Comparison of ENCODE assay signal across 13 mouse cellular contexts in the genomic region with DNA sequence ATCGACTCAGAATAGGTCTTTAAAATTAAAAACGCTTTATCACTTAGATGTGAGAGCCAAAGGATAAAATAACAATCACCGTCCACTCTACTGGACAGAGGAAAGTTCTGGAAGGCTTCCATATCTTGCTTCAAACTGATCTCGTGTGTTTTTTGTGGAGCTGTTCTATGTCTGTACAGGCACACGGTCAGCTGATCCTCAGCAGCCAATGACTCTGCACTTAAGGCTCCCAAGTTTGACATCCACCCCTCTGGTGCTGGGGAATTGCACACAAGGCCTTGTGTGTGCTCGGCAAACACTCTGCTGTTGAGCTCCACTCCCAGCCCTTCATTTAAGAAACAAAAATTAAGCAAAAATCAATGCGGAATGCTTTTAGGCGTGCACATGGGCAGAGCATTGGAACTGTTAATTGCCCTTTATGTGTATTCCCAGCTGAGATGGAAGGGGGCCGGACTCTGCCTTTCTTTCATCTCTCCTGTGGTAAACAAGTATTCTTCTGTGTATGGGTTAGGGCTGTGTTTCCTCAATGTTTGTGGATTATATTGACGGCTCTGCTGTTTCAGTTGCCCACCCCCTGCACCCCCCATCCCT. TPM values are rescaled to one million over a fixed set of nuclear protein-coding genes. Genes with fewer than 3 reads are reported as not detected.
DNase-seq lines count a peak whose midpoint lies in the region; ATAC-seq lines count a peak whose summit lies in the region.
"Had no signal": no experiment of that assay in that cellular context is flagged by ENCODE, and none has a peak within 500 bp of the region (broad histone marks: within the 10 kb centered on the region; RNA-seq: fewer than 3 reads in every experiment).

No protein-coding gene starts in this region.

- 0 out of 2 replicates have a peak, but pooled peaks have one; percentile 21 for ATAC-seq in heart, embryonic 16.5 days (replicated peaks; ENCODE audit: extremely low read depth, insufficient read depth, low FRiP score)
- peak; percentile 67 for ATAC-seq in forebrain, embryonic 15.5 days (replicated peaks)

- no peak overlapping the region for H3K4me2 ChIP-seq in heart, embryonic 16.5 days (ENCODE audit: low read depth, low read length)
- H3K4me2 ChIP-seq in forebrain, embryonic 15.5 days (replicated peaks) = no peak overlapping the region

- H3K4me1 ChIP-seq in heart, embryonic 16.5 days (ENCODE audit: control insufficient read depth, insufficient read depth, low read length) = peaks cover 54% of the 10 kb centered on the region
- peaks cover 22% of the 10 kb centered on the region for H3K4me1 ChIP-seq in forebrain, embryonic 15.5 days
- H3K4me1 ChIP-seq in midbrain, embryonic 10.5 days = peaks cover 81% of the 10 kb centered on the region

- no peaks in the 10 kb centered on the region for H3K9me3 ChIP-seq in heart, embryonic 16.5 days (replicated peaks; ENCODE audit: control insufficient read depth, low read length)
- no peaks in the 10 kb centered on the region for H3K9me3 ChIP-seq in forebrain, embryonic 15.5 days
- no peaks in the 10 kb centered on the region for H3K9me3 ChIP-seq in midbrain, embryonic 10.5 days (replicated peaks)

- no peak overlapping the region for H3K9ac ChIP-seq in heart, embryonic 16.5 days (ENCODE audit: low read length)
- H3K9ac ChIP-seq in forebrain, embryonic 15.5 days (replicated peaks) = no peak overlapping the region; the same call in 1 of the 2 replicates

- H3K27me3 ChIP-seq in heart, embryonic 16.5 days (ENCODE audit: control insufficient read depth, insufficient read depth, low read length) = no peaks in the 10 kb centered on the region
- H3K27me3 ChIP-seq in forebrain, embryonic 15.5 days = no peaks in the 10 kb centered on the region
- H3K27me3 ChIP-seq in midbrain, embryonic 10.5 days (ENCODE audit: low read depth, poor library complexity, severe bottlenecking) = no peaks in the 10 kb centered on the region

- peaks cover 2% of the 10 kb centered on the region; the same call in 1 of the 2 replicates for H3K36me3 ChIP-seq in heart, embryonic 16.5 days (ENCODE audit: control insufficient read depth, insufficient read depth)
- no peaks in the 10 kb centered on the region for H3K36me3 ChIP-seq in forebrain, embryonic 15.5 days
- H3K36me3 ChIP-seq in midbrain, embryonic 10.5 days = peaks cover 64% of the 10 kb centered on the region

- intact Hi-C loops in heart, postnatal 36 days (cut with DNase I) = no loop called here

- H3K4me3 ChIP-seq in heart, embryonic 16.5 days (ENCODE audit: low read length) = no peak overlapping the region
- H3K4me3 ChIP-seq in forebrain, embryonic 15.5 days = no peak overlapping the region
- H3K4me3 ChIP-seq in midbrain, embryonic 10.5 days = no peak overlapping the region

- WGBS in heart, embryonic 16.5 days = 53% methylated on average over 10 of the region's 10 CpGs
- 40% methylated on average over 10 of the region's 10 CpGs for WGBS in forebrain, embryonic 15.5 days
- 83% methylated on average over 10 of the region's 10 CpGs for WGBS in midbrain, embryonic 10.5 days

- DNase-seq in heart, postnatal 36 days = no peak
- DNase-seq in MN1 (ENCODE audit: low spot score) = peak; percentile 68
- no peak for DNase-seq in midbrain, embryonic 10.5 days (ENCODE audit: low spot score)
- DNase-seq in adrenal gland, postnatal 14 days = no peak
- no peak for DNase-seq in thymus, adult 18-20 months
- no peak for DNase-seq in retina, embryonic 14.5 days (ENCODE audit: low spot score)
- DNase-seq: adrenal gland, postnatal 10 days; cerebellum, adult 9-10 months; kidney, adult 9 months had no signal

- peak overlapping the region; percentile 77 for H3K27ac ChIP-seq in heart, embryonic 16.5 days (ENCODE audit: low read length)
- H3K27ac ChIP-seq in forebrain, embryonic 15.5 days (replicated peaks) = peak overlapping the region; percentile 50; the same call in 1 of the 2 replicates
- peak overlapping the region; percentile 80 for H3K27ac ChIP-seq in midbrain, embryonic 10.5 days (replicated peaks)

RNA-seq across cellular contexts. Expression of gene 4933415A04Rik, which starts 23.1 kb away (rescaled TPM):
- polyA plus RNA-seq in heart, embryonic 16.5 days (2015; fragmentation: Nextera tagmentation; extraction: Ambion mirVana) = 4.5 and 5.5 TPM in 2 replicates
- under 1 TPM; 0.39 to 0.60 TPM for total RNA-seq in heart, postnatal 36 days (2021)
- polyA plus RNA-seq in forebrain, embryonic 15.5 days (2015; fragmentation: Nextera tagmentation; extraction: Ambion mirVana) = 2.9 and 3.6 TPM in 2 replicates
- 12.1 and 14.2 TPM in 2 replicates for polyA plus RNA-seq in midbrain, embryonic 10.5 days (2016; fragmentation: Nextera tagmentation; extraction: Ambion mirVana)
- 1.6 and 1.7 TPM in 2 replicates for total RNA-seq in adrenal gland, postnatal 14 days (2021)

RNA-seq across cellular contexts. Expression of gene Ccnjl, which starts 35.2 kb away (rescaled TPM):
- 19.5 and 20.4 TPM in 2 replicates for polyA plus RNA-seq in heart, embryonic 16.5 days (2015; fragmentation: Nextera tagmentation; extraction: Ambion mirVana)
- 1 to 10 TPM; 1.6 to 2.5 TPM for total RNA-seq in heart, postnatal 36 days (2021)
- polyA plus RNA-seq in forebrain, embryonic 15.5 days (2015; fragmentation: Nextera tagmentation; extraction: Ambion mirVana) = 11.7 and 13.5 TPM in 2 replicates
- polyA plus RNA-seq in midbrain, embryonic 10.5 days (2016; fragmentation: Nextera tagmentation; extraction: Ambion mirVana) = 40.3 and 41.3 TPM in 2 replicates
- 5.0 and 7.7 TPM in 2 replicates for total RNA-seq in adrenal gland, postnatal 14 days (2021)

RNA-seq across cellular contexts. Expression of gene Fabp6, which starts 37.6 kb away (rescaled TPM):
- polyA plus RNA-seq in heart, embryonic 16.5 days (2015; fragmentation: Nextera tagmentation; extraction: Ambion mirVana) = 18.3 TPM in 1 of 2 replicates, not detected in the other
- not detected for total RNA-seq in heart, postnatal 36 days (2021)
- polyA plus RNA-seq in forebrain, embryonic 15.5 days (2015; fragmentation: Nextera tagmentation; extraction: Ambion mirVana) = not detected in 2 replicates
- not detected in 2 replicates for polyA plus RNA-seq in midbrain, embryonic 10.5 days (2016; fragmentation: Nextera tagmentation; extraction: Ambion mirVana)
- total RNA-seq in adrenal gland, postnatal 14 days (2021) = not detected in 2 replicates
- total RNA-seq: adrenal gland, postnatal 10 days; gastrocnemius, postnatal 4 days had no signal
- polyA plus RNA-seq: C2C12 had no signal
